Mouse (Mus musculus): ENCODE measurements around the gene Ttc7b.

DNA sequence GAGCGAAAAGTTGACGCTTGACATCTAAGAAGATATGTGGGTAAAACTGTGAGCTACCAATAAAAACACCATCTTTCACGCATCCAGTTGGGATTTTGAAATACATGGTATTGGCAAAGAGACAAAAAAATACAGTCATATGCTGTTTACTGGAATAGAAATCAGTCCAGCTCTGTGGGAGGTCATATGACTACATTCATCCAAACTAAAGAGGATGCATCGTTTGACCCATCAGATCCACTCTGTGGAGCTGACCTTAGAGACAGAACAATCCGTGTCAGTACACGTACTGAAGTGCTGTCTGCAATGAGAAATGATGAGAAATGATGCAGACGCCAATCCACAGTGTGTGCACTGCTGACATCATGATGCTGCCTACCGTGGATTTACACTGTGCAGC lies 190.4 kb downstream of the Ttc7b start:
- TF ChIP-seq CTCF (IDR thresholded peaks at IDR 0.05; ENCODE audit: low read depth): no peak
- no peak for TF ChIP-seq EP300 (IDR thresholded peaks at IDR 0.05; ENCODE audit: low read depth)

All from liver, embryonic 14.5 days (tissue).